Mouse (Mus musculus) kidney, postnatal 10 days (tissue): ENCODE results near the gene Ccdc51.

Experiments used
- DNase-seq: peaks from one replicate; pipeline ENCODE4 v3.0.0; 2021; ENCODE audit warnings: mixed read lengths

Gene Ccdc51

GRCm38 (mm10) chr9:109097831-109098230 is 15.5 kb downstream of the Ccdc51 start:
- peak; percentile 58 for DNase-seq

- DNase-seq = no peak
Observed at GRCm38 (mm10) chr9:109098366-109098765, 16.1 kb downstream of the Ccdc51 start.

GRCm38 (mm10) chr9:109098969-109099368 is 16.7 kb downstream of the Ccdc51 start:
- peak; percentile 91 for DNase-seq

- no peak for DNase-seq
Observed at GRCm38 (mm10) chr9:109100307-109100928, 18.1 kb downstream of the Ccdc51 start.

GRCm38 (mm10) chr9:109101933-109102445 is 19.7 kb downstream of the Ccdc51 start:
- no peak for DNase-seq

GRCm38 (mm10) chr9:109102541-109102940 is 20.2 kb downstream of the Ccdc51 start:
- DNase-seq = no peak

GRCm38 (mm10) chr9:109103250-109103649 is 21.0 kb downstream of the Ccdc51 start:
- no peak for DNase-seq

- no peak for DNase-seq
Observed at GRCm38 (mm10) chr9:109104083-109104482, 21.8 kb downstream of the Ccdc51 start.

- DNase-seq = peak; percentile 65
Observed at GRCm38 (mm10) chr9:109105011-109105410, 22.7 kb downstream of the Ccdc51 start.

- no peak for DNase-seq
Observed at GRCm38 (mm10) chr9:109105648-109106047, 23.4 kb downstream of the Ccdc51 start.

GRCm38 (mm10) chr9:109107341-109107740 is 25.0 kb downstream of the Ccdc51 start:
- no peak for DNase-seq

- DNase-seq = no peak
Observed at GRCm38 (mm10) chr9:109110240-109110639, 27.9 kb downstream of the Ccdc51 start.

- no peak for DNase-seq
Observed at GRCm38 (mm10) chr9:109111101-109111500, 28.8 kb downstream of the Ccdc51 start.

- peak; percentile 4 for DNase-seq
Observed at GRCm38 (mm10) chr9:109111591-109111990, 29.3 kb downstream of the Ccdc51 start.

- peak; percentile 4 for DNase-seq
Observed at GRCm38 (mm10) chr9:109113331-109113730, 31.0 kb downstream of the Ccdc51 start.

- peak; percentile 4 for DNase-seq
Observed at GRCm38 (mm10) chr9:109114276-109114675, 32.0 kb downstream of the Ccdc51 start.

- peak; percentile 4 for DNase-seq
Observed at GRCm38 (mm10) chr9:109114871-109115270, 32.6 kb downstream of the Ccdc51 start.

GRCm38 (mm10) chr9:109116205-109116604 is 33.9 kb downstream of the Ccdc51 start:
- no peak for DNase-seq

GRCm38 (mm10) chr9:109118106-109118505 is 35.8 kb downstream of the Ccdc51 start:
- peak; percentile 23 for DNase-seq

GRCm38 (mm10) chr9:109119571-109119970 is 37.3 kb downstream of the Ccdc51 start:
- peak; percentile 6 for DNase-seq

GRCm38 (mm10) chr9:109120956-109121355 is 38.7 kb downstream of the Ccdc51 start:
- no peak for DNase-seq

GRCm38 (mm10) chr9:109122553-109123085 is 40.3 kb downstream of the Ccdc51 start:
- peak; percentile 59 for DNase-seq

- no peak for DNase-seq
Observed at GRCm38 (mm10) chr9:109123266-109123665, 41.0 kb downstream of the Ccdc51 start.

- no peak for DNase-seq
Observed at GRCm38 (mm10) chr9:109124164-109124563, 41.9 kb downstream of the Ccdc51 start.

GRCm38 (mm10) chr9:109125043-109125442 is 42.8 kb downstream of the Ccdc51 start:
- DNase-seq = no peak
